Mouse (Mus musculus) CH12.LX (cell line): ENCODE data around the gene Pou2af1. TPM values are rescaled to one million over a fixed set of nuclear protein-coding genes. Genes with fewer than 3 reads are reported as not detected.
A peak's percentile ranks its signal among the peaks of the same experiment; 100 is the strongest.

Experiments
- DNase-seq: peaks from one replicate; pipeline ENCODE4 v3.0.0-alpha.2; 2013; ENCODE audit errors: extremely low read depth
- H3K27ac ChIP-seq: 2 replicates; pipeline ENCODE4 v1.5.1; 2012; ENCODE audit warnings: low read depth, mild to moderate bottlenecking, control low read depth, moderate library complexity; ENCODE audit not compliant: insufficient read depth
- H3K27me3 ChIP-seq: replicated peaks from 2 replicates; pipeline ENCODE3; 2012; ENCODE audit warnings: inconsistent platforms
- H3K36me3 ChIP-seq, 2 experiments: replicated peaks in 1 of 2; 2 replicates each; pipeline versions ENCODE3 to v1.6.1; 2012; ENCODE audit warnings: inconsistent platforms in 1 of 2, low read length in 1 of 2, mild to moderate bottlenecking in 1 of 2, mixed read lengths in 1 of 2, moderate library complexity in 1 of 2; ENCODE audit not compliant: control insufficient read depth in 1 of 2, insufficient read depth in 1 of 2
- H3K4me1 ChIP-seq, 2 experiments: 2 replicates each; pipeline ENCODE4 v1.6.1; 2012; ENCODE audit warnings: inconsistent platforms in 1 of 2, moderate library complexity in 1 of 2; ENCODE audit not compliant: insufficient read depth in 2 of 2, control insufficient read depth in 1 of 2
- H3K4me2 ChIP-seq: 2 replicates; pipeline ENCODE4 v1.6.1; 2012; ENCODE audit warnings: low read depth, mild to moderate bottlenecking, control low read depth; ENCODE audit not compliant: poor library complexity, insufficient read depth, severe bottlenecking
- H3K4me3 ChIP-seq, 3 experiments: fragments of 150-350 bp in 1 of 3; sonication (generic) in 1 of 3; replicated peaks in 1 of 3; 2 replicates each; pipeline versions ENCODE3 to v1.5.1; 2011 to 2012; ENCODE audit warnings: low read depth in 2 of 3, low read length in 2 of 3, mild to moderate bottlenecking in 2 of 3, moderate library complexity in 2 of 3, control low read depth in 1 of 3, improper control_type of control experiment in 1 of 3, inconsistent platforms in 1 of 3, mixed read lengths in 1 of 3; ENCODE audit not compliant: poor library complexity in 1 of 3
- H3K79me2 ChIP-seq: replicated peaks from 2 replicates; pipeline ENCODE4 v1.6.1; 2012; ENCODE audit warnings: mild to moderate bottlenecking, moderate library complexity; ENCODE audit not compliant: control insufficient read depth, poor library complexity, insufficient read depth, severe bottlenecking; ENCODE audit errors: extremely low read depth
- H3K9ac ChIP-seq: 2 replicates; pipeline ENCODE4 v1.6.1; 2012; ENCODE audit warnings: low read depth, mild to moderate bottlenecking, control low read depth, moderate library complexity; ENCODE audit not compliant: insufficient read depth
- H3K9me3 ChIP-seq: replicated peaks from 2 replicates; pipeline ENCODE3; 2012; ENCODE audit warnings: low read length, inconsistent platforms, mixed read lengths
- BHLHE40 ChIP-seq: IDR thresholded peaks from 2 replicates; pipeline ENCODE4 v1.6.1; 2011; ENCODE audit warnings: mild to moderate bottlenecking, low read depth, low read length, improper control_type of control experiment
- CHD1 ChIP-seq: IDR thresholded peaks from 2 replicates; pipeline ENCODE4 v1.6.1; 2012; ENCODE audit warnings: low read depth, low read length, improper control_type of control experiment, inconsistent platforms
- CHD2 ChIP-seq: IDR thresholded peaks from 2 replicates; pipeline ENCODE4 v1.6.1; 2011; ENCODE audit warnings: low read length, improper control_type of control experiment
- CTCF ChIP-seq, 2 experiments: IDR thresholded peaks in 1 of 2; conservative IDR thresholded peaks in 1 of 2; 2 replicates each; pipeline ENCODE4 v1.5.1; 2011 to 2012; ENCODE audit warnings: low read depth in 2 of 2, low read length in 2 of 2, improper control_type of control experiment in 1 of 2, inconsistent platforms in 1 of 2, mild to moderate bottlenecking in 1 of 2, moderate library complexity in 1 of 2
- E2F4 ChIP-seq: IDR thresholded peaks from 2 replicates; pipeline ENCODE4 v1.6.1; 2011; ENCODE audit warnings: low read depth, low read length, improper control_type of control experiment; ENCODE audit not compliant: insufficient replicate concordance
- ELF1 ChIP-seq: IDR thresholded peaks from 2 replicates; pipeline ENCODE4 v1.6.1; 2014; ENCODE audit warnings: low read depth, mild to moderate bottlenecking, inconsistent platforms, low read length, improper control_type of control experiment
- EP300 ChIP-seq: IDR thresholded peaks from 2 replicates; pipeline ENCODE4 v1.6.1; 2011; ENCODE audit warnings: low read length, improper control_type of control experiment
- ETS1 ChIP-seq: conservative IDR thresholded peaks from 2 replicates; pipeline ENCODE4 v1.6.1; 2012; ENCODE audit warnings: low read depth, mild to moderate bottlenecking, inconsistent platforms, low read length, improper control_type of control experiment, moderate library complexity
- GABPA ChIP-seq: IDR thresholded peaks from 2 replicates; pipeline ENCODE4 v1.6.1; 2012; ENCODE audit warnings: low read depth, low read length, improper control_type of control experiment, inconsistent platforms; ENCODE audit not compliant: insufficient replicate concordance
- HCFC1 ChIP-seq: IDR thresholded peaks from 2 replicates; pipeline ENCODE4 v1.6.1; 2012; ENCODE audit warnings: low read depth, mild to moderate bottlenecking, inconsistent platforms, low read length, improper control_type of control experiment
- IRF4 ChIP-seq: IDR thresholded peaks from 2 replicates; pipeline ENCODE4 v1.6.1; 2014; ENCODE audit warnings: low read depth, mild to moderate bottlenecking, inconsistent platforms, low read length, improper control_type of control experiment
- JUN ChIP-seq: IDR thresholded peaks from 2 replicates; pipeline ENCODE4 v1.6.1; 2011; ENCODE audit warnings: low read depth, mild to moderate bottlenecking, low read length, improper control_type of control experiment, moderate library complexity; ENCODE audit not compliant: insufficient read depth
- JUND ChIP-seq: conservative IDR thresholded peaks from 2 replicates; pipeline ENCODE4 v1.6.1; 2011; ENCODE audit warnings: low read depth, low read length, improper control_type of control experiment
- KAT2A ChIP-seq: IDR thresholded peaks from 2 replicates; pipeline ENCODE4 v1.6.1; 2012; ENCODE audit warnings: low read length, improper control_type of control experiment, inconsistent platforms; ENCODE audit not compliant: insufficient replicate concordance
- MAFK ChIP-seq: IDR thresholded peaks from 2 replicates; pipeline ENCODE4 v1.6.1; 2011; ENCODE audit warnings: low read length, improper control_type of control experiment; ENCODE audit not compliant: insufficient replicate concordance
- MAX ChIP-seq: IDR thresholded peaks from 2 replicates; pipeline ENCODE4 v1.6.1; 2011; ENCODE audit warnings: low read length, improper control_type of control experiment
- MAZ ChIP-seq: IDR thresholded peaks from 2 replicates; pipeline ENCODE4 v1.6.1; 2012; ENCODE audit warnings: low read depth, mild to moderate bottlenecking, inconsistent platforms, low read length, improper control_type of control experiment, moderate library complexity
- MEF2A ChIP-seq: IDR thresholded peaks from 2 replicates; pipeline ENCODE4 v1.6.1; 2014; ENCODE audit warnings: low read depth, mild to moderate bottlenecking, inconsistent platforms, low read length, improper control_type of control experiment, borderline replicate concordance
- MXI1 ChIP-seq: IDR thresholded peaks from 2 replicates; pipeline ENCODE4 v1.6.1; 2011; ENCODE audit warnings: mild to moderate bottlenecking, low read depth, low read length, improper control_type of control experiment
- MYC ChIP-seq: IDR thresholded peaks from 2 replicates; pipeline ENCODE4 v1.6.1; 2011; ENCODE audit warnings: low read depth, mild to moderate bottlenecking, improper control_type of control experiment, low read length
- NELFE ChIP-seq: IDR thresholded peaks from 2 replicates; pipeline ENCODE4 v1.6.1; 2011; ENCODE audit warnings: low read depth, low read length, improper control_type of control experiment
- NRF1 ChIP-seq: IDR thresholded peaks from 2 replicates; pipeline ENCODE4 v1.6.1; 2014; ENCODE audit warnings: low read depth, mild to moderate bottlenecking, inconsistent platforms, low read length, improper control_type of control experiment, moderate library complexity
- PAX5 ChIP-seq: IDR thresholded peaks from 2 replicates; pipeline ENCODE4 v1.6.1; 2012; ENCODE audit warnings: low read length, inconsistent platforms, mixed read lengths
- POLR2A ChIP-seq: IDR thresholded peaks from 2 replicates; pipeline ENCODE4 v1.6.1; 2011; ENCODE audit warnings: low read depth, mild to moderate bottlenecking, improper control_type of control experiment, low read length
- POLR2AphosphoS2 ChIP-seq: IDR thresholded peaks from 2 replicates; pipeline ENCODE4 v1.6.1; 2011; ENCODE audit warnings: low read depth, low read length, improper control_type of control experiment
- RAD21 ChIP-seq: IDR thresholded peaks from 2 replicates; pipeline ENCODE4 v1.6.1; 2011; ENCODE audit warnings: low read depth, mild to moderate bottlenecking, low read length, improper control_type of control experiment, moderate library complexity
- RCOR1 ChIP-seq: conservative IDR thresholded peaks from 2 replicates; pipeline ENCODE4 v1.6.1; 2012; ENCODE audit warnings: low read depth, mild to moderate bottlenecking, inconsistent platforms, low read length, improper control_type of control experiment
- SIN3A ChIP-seq: IDR thresholded peaks from 2 replicates; pipeline ENCODE4 v1.6.1; 2012; ENCODE audit warnings: low read length, improper control_type of control experiment, inconsistent platforms
- SMC3 ChIP-seq: IDR thresholded peaks from 2 replicates; pipeline ENCODE4 v1.6.1; 2011; ENCODE audit warnings: low read depth, low read length, improper control_type of control experiment
- TBP ChIP-seq: conservative IDR thresholded peaks from 2 replicates; pipeline ENCODE4 v1.6.1; 2011; ENCODE audit warnings: low read depth, low read length, improper control_type of control experiment
- UBTF ChIP-seq: IDR thresholded peaks from 2 replicates; pipeline ENCODE4 v1.6.1; 2012; ENCODE audit warnings: low read depth, mild to moderate bottlenecking, inconsistent platforms, low read length, improper control_type of control experiment, moderate library complexity
- USF1 ChIP-seq: IDR thresholded peaks from 2 replicates; pipeline ENCODE4 v1.6.1; 2014; ENCODE audit warnings: low read depth, mild to moderate bottlenecking, inconsistent platforms, low read length, improper control_type of control experiment
- USF2 ChIP-seq: conservative IDR thresholded peaks from 2 replicates; pipeline ENCODE4 v1.6.1; 2011; ENCODE audit warnings: low read depth, low read length, improper control_type of control experiment
- ZC3H11A ChIP-seq: IDR thresholded peaks from 2 replicates; pipeline ENCODE4 v1.6.1; 2012; ENCODE audit warnings: low read depth, mild to moderate bottlenecking, inconsistent platforms, low read length, improper control_type of control experiment
- ZKSCAN1 ChIP-seq: IDR thresholded peaks from 2 replicates; pipeline ENCODE4 v1.6.1; 2012; ENCODE audit warnings: low read depth, inconsistent platforms, low read length, improper control_type of control experiment, borderline replicate concordance
- ZMIZ1 ChIP-seq: IDR thresholded peaks from 2 replicates; pipeline ENCODE4 v1.6.1; 2012; ENCODE audit warnings: low read depth, mild to moderate bottlenecking, inconsistent platforms, low read length, improper control_type of control experiment
- ZNF384 ChIP-seq: IDR thresholded peaks from 2 replicates; pipeline ENCODE4 v1.6.1; 2012; ENCODE audit warnings: low read depth, low read length, improper control_type of control experiment, inconsistent platforms
- dilution Hi-C: fragments of 300-500 bp; cut with MboI; formaldehyde crosslinking; loops from 2 replicates; pipeline ENCODE4 v1.14.3; 2020; ENCODE audit warnings: low sequenced_read_pairs; ENCODE audit not compliant: extremely low pct_unique_long_range_greater_than_20kb, extremely low pct_ligation_motif_present
- in situ Hi-C: fragments of 300-500 bp; cut with MboI; formaldehyde crosslinking; loops from 3 replicates; pipeline ENCODE4 v1.14.3; 2019; ENCODE audit warnings: low sequenced_read_pairs, low pct_ligation_motif_present, low pct_unique_long_range_greater_than_20kb, mixed read lengths
- polyA plus RNA-seq: library from polyadenylated mRNA; unstranded; fragments of >175 nt; gene quantifications from 2 replicates; pipeline ENCODE4 v1.2.1, GENCODE M21; 2012; ENCODE audit warnings: low read depth; ENCODE audit not compliant: insufficient read length
- total RNA-seq, 2 experiments: library from RNA; depleted of rRNA; stranded (reverse); fragments of 300-350 nt in 1 of 2; fragments of >200 nt in 1 of 2; gene quantifications; 2 replicates each; pipeline ENCODE4 v1.2.3; 2012 to 2014

The Pou2af1 gene
- total RNA-seq (2012; rRNA removed), result 87.4 and 108 TPM in 2 replicates
- 173 and 183 TPM in 2 replicates for total RNA-seq (2014; rRNA removed)
- 255 and 303 TPM in 2 replicates for polyA plus RNA-seq

DNA sequence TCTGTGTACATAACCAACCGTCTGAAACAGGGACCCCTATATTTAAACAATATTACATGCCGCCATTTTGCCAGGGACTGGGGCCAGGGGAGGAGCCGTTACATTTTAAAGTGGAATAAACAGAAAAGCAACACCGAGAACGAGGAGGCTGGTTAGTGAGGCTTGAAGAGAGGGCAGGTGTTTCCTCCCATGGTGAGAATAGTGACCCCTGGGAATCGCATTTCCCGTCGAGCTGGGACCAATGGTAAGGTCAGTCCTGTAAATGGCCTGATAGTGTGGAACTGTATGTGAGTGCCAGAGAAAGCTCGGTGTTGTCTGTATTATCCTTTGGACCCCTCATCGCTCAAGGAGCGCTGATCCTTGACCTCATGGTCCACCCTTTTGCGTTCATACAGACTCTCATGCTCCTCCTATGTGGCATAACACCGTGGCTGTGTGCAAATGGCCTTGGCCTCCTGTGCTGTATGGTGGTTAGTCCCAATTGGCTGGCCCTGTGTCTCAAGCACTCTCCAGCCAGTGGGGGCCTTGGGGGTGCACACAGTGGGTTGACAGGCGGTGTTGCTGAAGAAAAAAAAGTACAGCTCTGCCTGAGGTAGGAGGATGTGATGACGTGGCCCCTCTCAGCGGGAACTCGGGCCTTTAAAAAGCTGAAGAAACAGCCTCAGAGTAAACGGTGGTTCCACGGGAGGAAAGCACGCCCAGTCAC is at the start of gene Pou2af1:
Gene Pou2af1 (plus strand): TSS at position 686 of the 706 bp plus-strand sequence.
- Histone ChIP-seq H3K79me2 (peaks cover 34% of the 10 kb centered on the region), H3K27ac (peak within 1 kb of the TSS; percentile 97), H3K9me3 (no peaks in the 10 kb centered on the region), H3K27me3 (no peaks in the 10 kb centered on the region), H3K4me3 (peak within 1 kb of the TSS; percentile 73 to 85 (median 81)), H3K4me1 (peaks cover 10 to 45% of the 10 kb centered on the region in 2 experiments), H3K9ac (peak within 1 kb of the TSS; percentile 62), H3K4me2 (peak within 1 kb of the TSS; percentile 95), H3K36me3 (no peaks in the 10 kb centered on the region)
- in situ Hi-C loops, result loop anchor here (5.0 kb wide), 1 partner anchor 36 kb away; no protein-coding TSS in a partner anchor
- peak; percentile 94 for DNase-seq
- dilution Hi-C loops, result no loop called here
- TF ChIP-seq ELF1 (no peak), IRF4 (peak; percentile 75), BHLHE40 (peak; percentile 54; the same call in 1 of the 2 replicates), HCFC1 (0 out of 2 replicates have a peak, but pooled peaks have one; percentile 34), USF2 (no peak), ZC3H11A (no peak), RAD21 (no peak; the same call in 1 of the 2 replicates), CHD2 (peak; percentile 37), PAX5 (no peak), EP300 (peak; percentile 86), NELFE (peak; percentile 88), NRF1 (peak; percentile 4; the same call in 1 of the 2 replicates), MXI1 (peak; percentile 66; the same call in 1 of the 2 replicates), MEF2A (peak; percentile 76), POLR2AphosphoS2 (peak; percentile 34; the same call in 1 of the 2 replicates), MAFK (peak; percentile 38; the same call in 1 of the 2 replicates), ZMIZ1 (peak; percentile 92; the same call in 1 of the 2 replicates), POLR2A (peak; percentile 87; the same call in 1 of the 2 replicates), KAT2A (0 out of 2 replicates have a peak, but pooled peaks have one; percentile 20), ETS1 (peak; percentile 64), CTCF (conservative IDR thresholded peaks at IDR 0.05 in 1 of 2, IDR thresholded peaks at IDR 0.05 in 1 of 2; ENCODE audit: low read depth in 2 of 2, low read length in 2 of 2) (no peak), SIN3A (peak; percentile 73; the same call in 1 of the 2 replicates), ZKSCAN1 (peak; percentile 99), RCOR1 (0 out of 2 replicates have a peak, but pooled peaks have one; percentile 76), GABPA (no peak), E2F4 (peak; percentile 79; the same call in 1 of the 2 replicates), JUND (peak; percentile 49), ZNF384 (peak; percentile 94), TBP (peak; percentile 94), USF1 (no peak), CHD1 (no peak), MYC (peak; percentile 67), JUN (peak; percentile 5; the same call in 1 of the 2 replicates), MAZ (peak; percentile 17; the same call in 1 of the 2 replicates), UBTF (peak; percentile 12; the same call in 1 of the 2 replicates), MAX (peak; percentile 67), SMC3 (peak; percentile 9)
